Mouse (Mus musculus) bone marrow macrophage, adult 2 months (primary cell): ENCODE measurements at regions not wholly inside any gene's neighbourhood (a gene's known extent, or its start where the extent isn't known, plus 50 kb on each side); places are given as distances from the start of the nearest gene placed in this dataset.

ENCODE experiments used
- CTCF ChIP-seq: IDR thresholded peaks from 2 replicates; pipeline ENCODE4 v1.5.1; 2012; ENCODE audit warnings: low read depth, mild to moderate bottlenecking, low read length, moderate library complexity
- POLR2A ChIP-seq: IDR thresholded peaks from 2 replicates; pipeline ENCODE4 v1.6.1; 2012; ENCODE audit warnings: mild to moderate bottlenecking, low read depth, low read length, borderline replicate concordance

DNA sequence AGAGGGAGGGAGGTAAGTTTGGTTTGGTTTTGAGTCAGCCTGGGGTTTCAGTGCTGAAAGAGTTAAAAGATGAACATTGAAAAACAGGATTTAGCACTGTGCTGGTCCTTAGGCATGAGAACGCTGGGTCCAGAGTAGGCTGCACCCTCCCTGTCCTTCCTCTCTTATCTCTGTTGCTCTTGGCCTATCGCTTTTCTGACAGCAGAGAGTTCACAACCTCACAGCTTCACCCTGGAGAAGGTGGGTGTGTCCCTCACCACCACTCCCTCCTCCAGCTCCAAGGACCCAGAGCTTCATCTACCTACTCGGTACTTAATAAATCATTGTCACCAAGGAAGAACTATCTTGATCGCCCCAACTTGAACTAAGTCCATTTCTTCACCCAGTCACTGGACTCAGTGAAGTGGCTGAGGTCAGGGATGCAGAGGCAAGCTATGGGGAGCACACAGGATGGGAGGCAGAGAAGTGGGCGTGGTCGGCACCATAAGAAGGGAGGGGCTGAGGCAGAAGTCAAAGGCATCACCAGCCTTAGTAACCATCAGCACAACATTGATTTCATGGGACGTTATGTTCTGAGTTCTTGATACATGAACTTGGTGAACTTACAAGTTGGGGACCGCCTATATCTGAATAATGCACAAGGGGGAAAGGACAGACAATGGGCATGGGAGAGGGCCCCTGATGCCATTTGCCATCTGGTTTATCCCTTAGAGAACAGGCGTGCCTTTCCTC lies 574.5 kb downstream of the Synb start:
- TF ChIP-seq POLR2A (no peak), CTCF (no peak)
